8 mouse cellular contexts compared by ENCODE assay signal in genomic region chr11:89921146-89921545, GRCm38 (mm10).
DNase-seq lines count a peak whose midpoint lies in the region; ATAC-seq and TF ChIP-seq lines count a peak whose summit lies in the region.

No protein-coding gene starts in this region.

- H3K4me3 ChIP-seq in midbrain, postnatal 0 days (ENCODE audit: low read depth, low read length): no peak overlapping the region
- H3K4me3 ChIP-seq in midbrain, embryonic 15.5 days: no peak overlapping the region
- no peak overlapping the region for H3K4me3 ChIP-seq in hindbrain, postnatal 0 days (ENCODE audit: low read length)
- no peak overlapping the region for H3K4me3 ChIP-seq in left cerebral cortex, adult 2 months
- H3K4me3 ChIP-seq in midbrain, embryonic 13.5 days (replicated peaks): no peak overlapping the region
- no peak overlapping the region for H3K4me3 ChIP-seq in forebrain, embryonic 12.5 days (replicated peaks)

- TF ChIP-seq CTCF in midbrain, postnatal 0 days (IDR thresholded peaks at IDR 0.05): peak; percentile 85
- TF ChIP-seq CTCF in hindbrain, postnatal 0 days (IDR thresholded peaks at IDR 0.05; ENCODE audit: low read depth): peak; percentile 80
- peak; percentile 74 for TF ChIP-seq CTCF in left cerebral cortex, adult 2 months (IDR thresholded peaks at IDR 0.05)

- no peak for ATAC-seq in midbrain, postnatal 0 days (ENCODE audit: low FRiP score)
- no peak for ATAC-seq in midbrain, embryonic 15.5 days (replicated peaks)
- ATAC-seq in hindbrain, postnatal 0 days: peak; percentile 72
- no peak for ATAC-seq in midbrain, embryonic 13.5 days
- ATAC-seq in forebrain, embryonic 12.5 days (ENCODE audit: low FRiP score): no peak

- intact Hi-C loops in left cerebral cortex, adult 2 months (cut with DNase I): loop anchor here (10.0 kb wide), 6 partner anchors 196 to 816 kb away; partner anchors contain the start of gene Nog

- no peaks in the 10 kb centered on the region for H3K36me3 ChIP-seq in midbrain, postnatal 0 days (ENCODE audit: insufficient read depth, low read length)
- no peaks in the 10 kb centered on the region for H3K36me3 ChIP-seq in midbrain, embryonic 15.5 days (replicated peaks)
- H3K36me3 ChIP-seq in hindbrain, postnatal 0 days (ENCODE audit: insufficient read depth, low read length): no peaks in the 10 kb centered on the region
- no peaks in the 10 kb centered on the region for H3K36me3 ChIP-seq in midbrain, embryonic 13.5 days
- no peaks in the 10 kb centered on the region for H3K36me3 ChIP-seq in forebrain, embryonic 12.5 days (replicated peaks)

- no peak overlapping the region for H3K4me2 ChIP-seq in midbrain, postnatal 0 days (ENCODE audit: low read depth, low read length, poor library complexity, severe bottlenecking)
- no peak overlapping the region for H3K4me2 ChIP-seq in midbrain, embryonic 15.5 days
- H3K4me2 ChIP-seq in hindbrain, postnatal 0 days (ENCODE audit: low read depth, low read length): no peak overlapping the region
- H3K4me2 ChIP-seq in midbrain, embryonic 13.5 days (replicated peaks): no peak overlapping the region
- H3K4me2 ChIP-seq in forebrain, embryonic 12.5 days: no peak overlapping the region

- WGBS in midbrain, postnatal 0 days: 42% methylated on average over 6 of the region's 6 CpGs
- 52% methylated on average over 6 of the region's 6 CpGs for WGBS in midbrain, embryonic 15.5 days
- 46% methylated on average over 6 of the region's 6 CpGs for WGBS in hindbrain, postnatal 0 days
- WGBS in midbrain, embryonic 13.5 days: 60% methylated on average over 6 of the region's 6 CpGs
- 46% methylated on average over 6 of the region's 6 CpGs for WGBS in forebrain, embryonic 12.5 days

- H3K9ac ChIP-seq in midbrain, postnatal 0 days (replicated peaks; ENCODE audit: low read length, poor library complexity, severe bottlenecking): no peak overlapping the region
- H3K9ac ChIP-seq in midbrain, embryonic 15.5 days: no peak overlapping the region
- no peak overlapping the region for H3K9ac ChIP-seq in hindbrain, postnatal 0 days (replicated peaks; ENCODE audit: low read length)
- no peak overlapping the region for H3K9ac ChIP-seq in midbrain, embryonic 13.5 days (replicated peaks)
- H3K9ac ChIP-seq in forebrain, embryonic 12.5 days: no peak overlapping the region

- H3K4me1 ChIP-seq in midbrain, postnatal 0 days (ENCODE audit: insufficient read depth, low read length): no peaks in the 10 kb centered on the region
- no peaks in the 10 kb centered on the region for H3K4me1 ChIP-seq in midbrain, embryonic 15.5 days
- H3K4me1 ChIP-seq in hindbrain, postnatal 0 days (ENCODE audit: insufficient read depth, low read length): no peaks in the 10 kb centered on the region
- H3K4me1 ChIP-seq in midbrain, embryonic 13.5 days (replicated peaks): no peaks in the 10 kb centered on the region
- no peaks in the 10 kb centered on the region for H3K4me1 ChIP-seq in forebrain, embryonic 12.5 days

- no peaks in the 10 kb centered on the region for H3K27me3 ChIP-seq in midbrain, postnatal 0 days (ENCODE audit: insufficient read depth, low read length)
- no peaks in the 10 kb centered on the region for H3K27me3 ChIP-seq in midbrain, embryonic 15.5 days (replicated peaks)
- H3K27me3 ChIP-seq in hindbrain, postnatal 0 days (ENCODE audit: insufficient read depth, low read length): no peaks in the 10 kb centered on the region
- no peaks in the 10 kb centered on the region for H3K27me3 ChIP-seq in midbrain, embryonic 13.5 days
- H3K27me3 ChIP-seq in forebrain, embryonic 12.5 days: no peaks in the 10 kb centered on the region

- peak; percentile 78 for DNase-seq in midbrain, postnatal 0 days (ENCODE audit: low spot score)
- peak; percentile 35 to 55 for DNase-seq in cerebellum, postnatal 4 days (ENCODE audit: low spot score in 2 of 2)
- peak; percentile 81 for DNase-seq in hindbrain, postnatal 0 days (ENCODE audit: low spot score)
- peak; percentile 60 for DNase-seq in left cerebral cortex, adult 2 months (ENCODE audit: extremely low spot score in 1 of 2, low spot score in 2 of 2)
- peak; percentile 39 for DNase-seq in retina, embryonic 14.5 days (ENCODE audit: low spot score)

- H3K9me3 ChIP-seq in midbrain, postnatal 0 days (ENCODE audit: low read length): no peaks in the 10 kb centered on the region
- no peaks in the 10 kb centered on the region for H3K9me3 ChIP-seq in midbrain, embryonic 15.5 days
- no peaks in the 10 kb centered on the region for H3K9me3 ChIP-seq in hindbrain, postnatal 0 days (ENCODE audit: low read length)
- H3K9me3 ChIP-seq in midbrain, embryonic 13.5 days: no peaks in the 10 kb centered on the region
- no peaks in the 10 kb centered on the region for H3K9me3 ChIP-seq in forebrain, embryonic 12.5 days

- no peak overlapping the region for H3K27ac ChIP-seq in midbrain, postnatal 0 days (ENCODE audit: low read depth, low read length)
- H3K27ac ChIP-seq in midbrain, embryonic 15.5 days: no peak overlapping the region
- no peak overlapping the region for H3K27ac ChIP-seq in hindbrain, postnatal 0 days
- H3K27ac ChIP-seq in left cerebral cortex, adult 2 months: no peak overlapping the region
- no peak overlapping the region for H3K27ac ChIP-seq in midbrain, embryonic 13.5 days
- H3K27ac ChIP-seq in forebrain, embryonic 12.5 days: no peak overlapping the region
